Mouse (Mus musculus) kidney, postnatal 25 days (tissue): ENCODE results near the gene Diaph2.
"Not testable (repeated sequence)": the region's sequence is repeated elsewhere in the genome, so short reads cannot be mapped to it uniquely, and the experiment has no call there.

ENCODE experiments used
- DNase-seq, 2 experiments: peaks; one replicate each; pipeline ENCODE4 v3.0.0; 2021; ENCODE audit warnings: mixed read lengths in 2 of 2

Diaph2 gene

DNA sequence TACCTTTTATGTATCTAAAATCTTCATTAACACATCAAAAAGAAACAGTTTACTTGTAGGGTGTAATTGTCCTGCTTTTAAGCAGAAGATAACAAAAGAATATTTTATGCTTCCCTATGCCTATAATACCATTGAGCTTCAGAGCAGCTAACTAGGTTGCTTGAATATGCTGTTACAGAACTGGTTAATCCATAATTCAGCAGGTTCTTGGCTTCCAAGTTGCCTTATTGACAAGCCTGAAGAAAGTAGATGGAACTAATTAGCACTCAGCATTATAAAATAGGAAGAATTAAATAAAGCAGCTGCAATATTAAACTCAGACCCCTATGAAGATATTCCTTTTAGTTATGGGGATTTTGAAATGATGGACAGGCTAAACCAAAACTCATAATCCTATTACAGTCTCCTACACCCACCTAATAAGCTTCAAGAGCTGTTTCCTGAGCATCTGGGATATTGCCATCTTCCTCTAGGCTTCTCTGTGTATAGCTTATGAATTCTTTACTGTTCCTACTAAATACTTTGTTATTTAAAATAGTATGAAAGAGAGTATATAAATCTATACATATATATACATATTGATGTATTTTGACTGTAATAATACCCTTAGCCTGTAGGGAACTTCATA, 601.4 kb downstream of the Diaph2 start:
- no peak for DNase-seq

DNA sequence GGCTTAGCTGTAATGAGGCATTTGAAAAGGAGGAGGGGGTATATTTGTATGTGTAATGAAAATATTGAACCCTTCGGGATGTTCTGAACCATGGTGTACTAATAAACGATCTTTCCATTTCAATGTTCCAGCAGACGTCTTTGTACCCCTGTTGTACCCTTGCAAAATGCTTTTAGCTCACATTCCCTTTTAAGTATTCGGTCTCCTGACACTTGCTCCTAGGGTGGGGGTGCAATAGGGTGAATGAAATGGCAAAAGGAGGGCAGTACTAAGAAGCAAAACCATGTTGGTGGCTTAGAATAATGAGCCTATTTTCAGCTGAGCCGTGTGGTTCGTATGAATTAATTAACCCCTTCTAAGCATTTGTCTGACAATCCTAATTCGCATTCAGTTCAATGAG, 601.9 kb downstream of the Diaph2 start:
- no peak for DNase-seq

DNA sequence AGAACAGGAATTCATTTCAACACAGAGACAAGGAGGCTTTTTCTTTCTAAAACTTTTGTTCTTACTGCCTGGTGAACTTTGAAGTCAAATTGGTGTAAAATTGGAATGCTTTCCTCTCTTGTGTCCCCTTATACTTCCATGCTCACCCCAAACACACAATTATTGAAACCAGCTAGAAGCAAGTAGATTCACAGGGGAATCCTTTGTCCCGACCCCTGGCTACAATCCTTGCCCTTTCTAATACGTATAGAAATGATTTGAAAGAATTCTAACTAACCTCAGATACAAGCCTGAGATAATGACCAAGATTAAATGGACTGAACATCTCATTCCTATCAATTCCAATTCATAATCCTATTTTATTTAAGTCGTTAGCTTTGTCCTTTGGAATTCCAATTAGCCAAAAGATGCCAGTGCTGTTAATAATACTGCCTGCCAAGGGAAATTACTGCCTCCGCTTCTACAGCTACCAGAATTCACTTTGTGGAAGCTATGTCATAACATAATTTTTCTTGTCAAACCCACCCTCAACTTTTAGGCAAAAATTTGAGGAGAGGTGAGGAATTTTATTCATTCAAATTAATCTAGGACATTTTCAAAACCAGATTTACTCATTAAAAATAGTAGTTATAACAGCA, 644.1 kb downstream of the Diaph2 start:
- no peak for DNase-seq

DNA sequence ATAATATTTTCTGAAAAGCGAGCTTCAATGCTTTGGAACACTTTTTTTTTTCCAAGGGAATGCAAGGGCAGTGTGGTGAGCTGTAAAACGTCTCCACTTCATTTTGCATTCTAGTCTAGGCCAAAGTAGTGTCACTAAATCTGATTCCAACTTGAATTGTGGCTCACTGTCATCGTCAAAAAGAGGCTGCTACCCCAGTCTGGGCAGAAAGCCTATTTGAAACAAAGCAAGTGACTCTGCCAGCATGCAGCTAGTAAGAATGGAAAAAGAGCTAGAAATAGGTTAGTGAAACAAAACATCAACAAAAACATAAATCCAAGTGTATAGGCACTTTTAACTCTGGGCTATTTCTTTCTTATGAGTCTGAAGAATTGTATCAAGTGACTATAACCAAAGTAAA, 653.7 kb downstream of the Diaph2 start:
- no peak for DNase-seq

DNA sequence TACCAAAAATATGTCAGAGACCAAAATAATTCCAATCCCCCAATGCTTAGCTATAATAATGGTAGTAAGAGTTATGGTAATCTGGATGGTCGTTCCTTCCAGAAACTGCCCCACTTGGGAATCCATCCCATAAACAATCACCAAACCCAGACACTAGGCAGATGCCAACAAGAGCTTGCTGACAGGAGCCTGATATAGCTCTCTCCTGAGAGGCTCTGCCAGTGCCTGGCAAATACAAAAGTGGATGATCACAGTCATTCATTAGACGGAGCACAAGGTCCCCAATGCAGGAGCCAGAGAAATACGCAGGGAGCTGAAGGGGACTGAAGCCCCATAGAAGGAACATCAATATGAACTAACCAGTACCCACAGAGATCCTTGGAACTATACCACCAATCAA, 657.9 kb downstream of the Diaph2 start:
- not testable (repeated sequence) for DNase-seq

DNA sequence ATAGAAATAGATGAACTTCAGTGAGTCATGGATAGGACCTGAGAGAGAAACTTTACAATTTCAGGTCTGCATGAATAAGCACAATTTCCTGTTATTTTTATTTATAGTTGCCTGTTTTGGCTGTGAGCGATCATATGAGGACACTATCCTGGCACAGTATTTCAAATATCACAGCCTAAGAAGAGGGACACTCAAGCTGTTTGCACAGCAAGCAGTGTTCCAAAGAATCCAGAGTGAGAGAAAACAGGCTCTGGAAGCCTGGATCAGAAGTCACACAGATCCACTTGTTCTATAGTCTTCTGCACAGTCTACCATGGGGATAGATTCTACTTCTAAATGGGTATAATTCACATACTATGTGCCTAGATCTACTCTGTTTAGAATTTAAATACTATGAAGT, 659.4 kb downstream of the Diaph2 start:
- no peak for DNase-seq

DNA sequence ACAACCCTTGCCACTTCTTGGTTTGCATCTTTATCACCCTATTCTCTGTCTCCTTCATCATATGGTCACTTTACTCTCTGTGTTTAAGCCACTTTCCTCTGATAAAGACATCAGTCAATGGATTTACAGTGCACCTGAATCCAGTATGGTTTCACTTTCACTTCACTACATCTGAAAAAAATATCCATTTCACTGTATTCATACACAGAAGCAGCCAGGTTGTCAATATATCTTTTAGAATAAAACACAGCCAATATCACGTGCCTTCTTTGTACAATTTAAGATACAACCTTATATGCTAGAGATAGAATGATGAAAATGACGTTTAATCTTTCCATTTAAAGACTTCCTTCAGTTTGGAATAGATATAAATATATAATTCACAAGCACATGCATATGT, 673.6 kb downstream of the Diaph2 start:
- DNase-seq = no peak

DNA sequence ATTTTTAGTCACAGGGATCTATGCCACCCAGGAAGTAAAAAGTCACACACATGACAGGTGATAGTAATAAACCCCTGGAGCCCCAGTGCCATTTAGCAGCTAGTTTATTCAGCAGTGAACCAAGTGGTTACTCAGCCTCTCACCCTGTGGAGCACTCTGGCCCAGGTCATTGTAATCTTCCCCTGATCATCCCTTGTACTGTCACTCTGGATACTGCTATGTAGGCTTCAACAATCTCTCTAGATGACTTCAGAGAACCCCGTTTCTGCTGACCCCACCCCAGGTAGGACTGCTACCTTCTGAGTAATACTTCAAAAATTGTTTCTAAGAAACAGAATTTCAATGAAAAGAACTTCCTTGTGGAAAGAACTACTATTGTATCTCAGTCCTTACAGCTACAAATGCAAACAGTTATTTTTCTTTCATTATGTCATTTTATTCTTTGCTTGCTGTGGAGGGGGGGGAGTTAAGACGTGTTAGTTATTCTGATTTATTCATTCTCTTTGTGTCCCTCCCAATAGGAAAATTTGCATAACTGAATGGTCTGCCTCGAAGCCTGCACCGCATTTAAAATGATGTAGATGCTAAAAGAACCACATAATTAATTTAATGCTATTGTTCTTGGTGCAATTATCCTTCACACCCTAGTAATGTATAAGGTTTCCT, 702.4 kb downstream of the Diaph2 start:
- DNase-seq = no peak

DNA sequence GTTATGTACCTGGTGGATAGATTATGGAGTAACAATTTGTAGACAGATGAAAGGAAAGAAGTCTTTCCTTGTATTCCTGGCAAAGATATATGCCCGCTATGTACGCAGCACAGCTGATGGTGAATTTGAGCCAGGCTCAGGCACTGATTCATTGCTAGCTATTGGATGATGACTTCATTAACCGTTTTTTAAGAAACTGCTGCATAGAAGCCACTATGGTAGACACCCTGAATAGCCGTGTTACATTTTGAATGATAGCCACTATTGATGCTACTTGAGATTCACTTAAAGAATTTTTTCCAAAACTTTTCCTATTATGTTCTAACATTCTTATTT, 702.9 kb downstream of the Diaph2 start:
- DNase-seq = no peak

DNA sequence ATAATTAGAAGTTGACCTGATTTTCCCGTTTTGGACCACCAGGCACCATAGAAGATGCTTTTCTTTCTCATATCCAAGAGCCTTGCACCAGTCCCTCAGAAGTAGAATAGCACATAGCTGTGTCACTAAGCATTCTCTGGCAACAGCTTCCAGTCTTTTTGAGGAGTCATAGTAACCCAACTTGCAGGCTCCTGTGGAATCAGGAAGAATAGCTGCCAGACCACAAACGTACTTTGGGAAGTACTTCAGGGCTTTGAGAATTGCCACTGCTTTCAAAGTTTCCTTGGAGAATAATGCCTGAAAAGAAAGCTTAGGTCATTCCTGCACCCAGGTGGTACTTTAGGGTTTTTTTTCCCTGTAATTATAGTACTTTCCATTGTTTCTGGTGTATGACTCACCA, 723.6 kb downstream of the Diaph2 start:
- DNase-seq = no peak

DNA sequence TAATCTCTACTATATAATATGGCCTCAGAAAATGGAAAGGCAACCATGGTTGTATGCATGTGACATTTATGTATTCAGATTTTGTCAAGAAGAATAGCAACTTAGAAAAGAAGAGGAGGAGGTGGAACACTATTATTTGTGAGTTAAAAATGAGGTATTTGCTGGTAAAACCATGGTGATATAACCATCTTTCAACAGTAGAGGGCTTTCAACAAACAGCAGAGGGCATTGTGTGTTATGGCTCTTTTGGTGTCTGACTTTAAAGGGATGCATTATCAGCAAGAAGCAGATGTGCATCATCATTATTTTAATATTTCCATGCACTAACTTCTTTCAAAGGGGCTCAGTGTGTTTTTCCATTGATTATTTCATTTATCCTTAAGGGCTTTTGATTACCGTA, 731.3 kb downstream of the Diaph2 start:
- no peak for DNase-seq

DNA sequence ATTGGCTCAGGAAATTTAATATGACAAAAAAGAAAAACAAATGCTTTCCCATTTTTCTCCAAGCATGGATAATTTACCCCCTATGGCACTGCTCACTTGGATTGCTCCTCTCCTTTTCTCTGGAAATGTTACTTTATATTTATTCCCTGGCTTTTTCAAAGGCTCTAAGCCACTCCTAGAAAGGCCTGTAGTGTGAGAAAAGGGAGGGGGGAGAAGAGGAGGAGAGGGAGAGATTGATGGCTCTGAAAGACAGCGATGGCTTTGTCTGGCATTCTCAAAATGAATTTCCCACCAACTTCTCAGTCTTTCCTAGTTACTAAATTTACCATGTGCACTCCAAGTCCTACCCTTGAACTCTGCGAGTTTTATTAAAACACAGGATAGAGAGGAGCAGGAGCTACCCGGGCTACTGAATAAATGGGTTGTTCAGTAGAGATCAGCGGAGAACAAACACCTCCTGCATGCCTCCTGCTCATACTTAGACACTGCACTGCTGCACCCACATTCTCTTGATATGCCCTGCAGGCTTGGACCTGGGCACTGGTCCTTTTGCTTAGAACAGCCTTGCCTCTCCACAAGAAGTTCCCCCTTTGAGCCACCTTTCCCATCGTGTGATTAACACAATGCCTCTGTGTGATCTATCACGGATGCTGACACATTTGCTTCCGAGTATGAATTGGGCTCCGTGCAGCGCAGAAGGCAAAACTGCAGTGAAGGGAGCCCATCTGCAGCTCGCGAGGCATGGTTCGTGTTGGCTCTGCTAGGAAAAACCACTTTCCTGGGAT, 753.3 kb downstream of the Diaph2 start:
- DNase-seq = no peak

DNA sequence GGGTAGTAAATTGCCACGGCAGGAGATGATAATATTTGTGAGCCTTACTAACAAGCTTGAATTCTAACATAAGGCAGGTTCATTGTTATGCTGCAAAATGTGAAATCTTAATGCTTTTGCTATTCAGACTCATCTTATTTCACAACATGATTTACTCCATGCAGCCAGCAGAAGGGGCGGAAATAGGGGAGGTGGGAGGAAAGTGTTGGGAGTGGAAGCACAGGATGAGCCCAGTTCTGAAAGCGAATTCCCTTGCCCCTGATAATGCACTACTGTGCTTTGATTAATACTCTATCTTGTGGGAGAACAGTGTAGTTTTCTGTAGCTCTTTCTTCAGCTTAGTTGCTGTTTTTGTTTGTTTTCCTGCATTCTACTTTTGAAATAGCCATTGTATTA, 753.9 kb downstream of the Diaph2 start:
- DNase-seq = no peak

DNA sequence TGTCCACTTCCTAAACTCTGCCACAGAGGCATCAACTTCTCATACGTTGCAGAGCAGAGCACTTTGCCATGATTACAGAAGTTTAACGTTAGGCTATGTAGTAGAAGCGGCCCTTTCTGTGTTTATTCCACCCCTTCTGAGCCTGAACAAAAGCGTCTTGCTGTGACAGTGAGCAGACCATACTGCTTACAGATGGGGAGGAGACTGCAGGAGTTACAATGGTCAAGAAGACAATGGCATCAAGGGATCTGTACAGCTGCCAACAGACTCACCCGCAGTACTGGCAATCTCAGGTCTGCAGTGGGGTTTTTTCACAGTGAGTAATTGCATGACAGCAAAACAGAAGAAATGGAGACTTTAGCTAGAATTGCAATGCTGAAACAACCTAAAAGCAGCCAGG, 756.1 kb downstream of the Diaph2 start:
- no peak for DNase-seq
